ENCODE assay signal across 9 mouse cellular contexts in genomic region chr3:101948572-101948971, GRCm38 (mm10). TPM values are rescaled to one million over a fixed set of nuclear protein-coding genes. Genes with fewer than 3 reads are reported as not detected.
A peak's percentile ranks its signal among the peaks of the same experiment; 100 is the strongest.
DNase-seq lines count a peak whose midpoint lies in the region; ATAC-seq and TF ChIP-seq lines count a peak whose summit lies in the region.
"Had no signal": no experiment of that assay in that cellular context is flagged by ENCODE, and none has a peak within 500 bp of the region (broad histone marks: within the 10 kb centered on the region; RNA-seq: fewer than 3 reads in every experiment).

No protein-coding gene starts in this region.

- H3K9ac ChIP-seq in kidney, embryonic 15.5 days, result no peak overlapping the region

- peak; percentile 4 to 7 for DNase-seq in kidney, adult 8-10 months
- DNase-seq in adrenal gland, adult 2 months, result peak; percentile 90
- DNase-seq in kidney, postnatal 10 days, result peak; percentile 17
- no peak for DNase-seq in thymus, adult 2 months
- DNase-seq in layer of hippocampus, postnatal 36 days, result no peak

- H3K27me3 ChIP-seq in kidney, embryonic 15.5 days, result no peaks in the 10 kb centered on the region
- H3K27me3 ChIP-seq in thymus, adult 2 months (ENCODE audit: control insufficient read depth, insufficient read depth, low read length), result no peaks in the 10 kb centered on the region

- ATAC-seq in kidney, embryonic 15.5 days (replicated peaks; ENCODE audit: low FRiP score), result no peak
- peak; percentile 98 for ATAC-seq in neutrophil, adult 5-6 weeks (ENCODE audit: extremely low read depth, insufficient number of reproducible peaks, low FRiP score, poor library complexity, severe bottlenecking)
- no peak for ATAC-seq in frontal cortex, adult (ENCODE audit: low TSS enrichment)

- H3K36me3 ChIP-seq in kidney, embryonic 15.5 days, result no peaks in the 10 kb centered on the region
- no peaks in the 10 kb centered on the region for H3K36me3 ChIP-seq in thymus, adult 2 months (ENCODE audit: control insufficient read depth, insufficient read depth, low read length)

- no peak for TF ChIP-seq CTCF in thymus, adult 2 months (IDR thresholded peaks at IDR 0.05; ENCODE audit: borderline replicate concordance, control insufficient read depth, extremely low read depth, insufficient read depth, low read length, poor library complexity)

- no peak for TF ChIP-seq POLR2A in thymus, adult 2 months (IDR thresholded peaks at IDR 0.05; ENCODE audit: control insufficient read depth, extremely low read depth, insufficient read depth, low read length, poor library complexity)

- no peaks in the 10 kb centered on the region for H3K9me3 ChIP-seq in kidney, embryonic 15.5 days (replicated peaks)

- 51% methylated on average over 3 of the region's 3 CpGs for WGBS in kidney, embryonic 15.5 days
- 70% methylated on average over 3 of the region's 3 CpGs for WGBS in thymus, adult 2 months

- H3K4me2 ChIP-seq in kidney, embryonic 15.5 days, result no peak overlapping the region

- H3K4me1 ChIP-seq in kidney, embryonic 15.5 days, result no peaks in the 10 kb centered on the region
- no peaks in the 10 kb centered on the region for H3K4me1 ChIP-seq in thymus, adult 2 months (replicated peaks; ENCODE audit: control insufficient read depth, insufficient read depth, low read length)

- no peak overlapping the region for H3K4me3 ChIP-seq in kidney, embryonic 15.5 days (replicated peaks)
- no peak overlapping the region for H3K4me3 ChIP-seq in thymus, adult 2 months (ENCODE audit: control insufficient read depth, insufficient read depth, low read length)

- no peak overlapping the region for H3K27ac ChIP-seq in kidney, embryonic 15.5 days
- H3K27ac ChIP-seq in thymus, adult 2 months (ENCODE audit: control insufficient read depth, insufficient read depth, low read length), result no peak overlapping the region
- H3K27ac ChIP-seq: macrophage had no signal

RNA-seq across cellular contexts. Expression of gene Slc22a15, which starts 24.3 kb away (rescaled TPM):
- polyA plus RNA-seq in kidney, embryonic 15.5 days (2015; fragmentation: Nextera tagmentation; extraction: Ambion mirVana), result 3.1 and 3.9 TPM in 2 replicates
- 10 to 100 TPM; 11.3 to 12.1 TPM for total RNA-seq in adrenal gland, adult 2 months (2021)
- polyA plus RNA-seq in adrenal gland, adult 2 months (2012; rRNA removed), result 6.5 and 6.9 TPM in 2 replicates
- total RNA-seq in neutrophil, adult 5-6 weeks (2017), result 41.7 and 42.6 TPM in 2 replicates
- polyA plus RNA-seq in thymus, adult 2 months (2012; rRNA removed), result 7.0 and 8.0 TPM in 2 replicates
- 10 to 100 TPM in 1 of 2 experiments, 1 to 10 TPM in 1; 8.1 to 10.0 TPM for total RNA-seq in layer of hippocampus, postnatal 36 days (2021)

Comparison
In these comparisons a context has a peak if more than half of its experiments do, and no peak if none do; other contexts are left out.
1. DNase-seq: peak in kidney, adult 8-10 months (2 of 2), adrenal gland, adult 2 months (single experiment) and kidney, postnatal 10 days (single experiment); none in thymus, adult 2 months (single experiment) and layer of hippocampus, postnatal 36 days (0 of 2).